Mouse (Mus musculus): ENCODE measurements at regions not wholly inside any gene's neighbourhood (a gene's known extent, or its start where the extent isn't known, plus 50 kb on each side); places are given as distances from the start of the nearest gene placed in this dataset.

DNA sequence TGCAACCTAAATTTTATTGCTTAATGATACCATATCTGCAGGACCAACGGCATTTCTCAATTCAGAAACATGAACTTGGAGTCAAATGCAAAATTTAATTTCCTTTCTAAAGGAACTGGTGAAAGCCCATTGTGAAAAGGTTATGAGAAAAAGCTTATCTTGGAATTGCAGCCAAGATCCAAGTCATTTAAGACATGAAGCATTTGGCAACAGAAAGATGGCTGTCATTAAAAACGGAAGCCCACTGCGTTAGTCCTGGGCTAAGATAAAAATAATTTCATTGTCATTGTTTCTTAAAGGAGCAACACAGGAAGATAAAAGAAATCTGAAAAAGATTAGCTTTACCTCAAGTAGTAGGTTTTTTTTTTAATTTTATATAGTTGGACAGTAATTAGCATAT lies 99.2 kb upstream of the Col8a1 start:
- TF ChIP-seq CTCF (IDR thresholded peaks at IDR 0.05; ENCODE audit: borderline replicate concordance, insufficient read depth, low read depth, low read length) (no peak), POLR2A (IDR thresholded peaks at IDR 0.05; ENCODE audit: borderline replicate concordance, insufficient read depth, low read length) (no peak)
